Mouse (Mus musculus) embryonic facial prominence, embryonic 15.5 days (tissue): Measurements from ENCODE around the gene 3110082I17Rik. TPM values are rescaled to one million over a fixed set of nuclear protein-coding genes. Genes with fewer than 3 reads are reported as not detected.

ENCODE experiments used
- ATAC-seq: fragments of 200-750 bp; cut with Nextera tagmentation; 2 replicates; pipeline ENCODE4 v1.8.0; 2017; ENCODE audit warnings: low read depth, moderate TSS enrichment; ENCODE audit not compliant: insufficient number of reproducible peaks, low FRiP score, low TSS enrichment
- H3K27ac ChIP-seq: fragments of 300-500 bp; sonication (generic); replicated peaks from 2 replicates; pipeline ENCODE4 v1.5.1; 2015; ENCODE audit warnings: mild to moderate bottlenecking, inconsistent platforms
- H3K27me3 ChIP-seq: fragments of 300-500 bp; sonication (generic); 2 replicates; pipeline ENCODE4 v1.6.1; 2015; ENCODE audit warnings: inconsistent platforms
- H3K36me3 ChIP-seq: fragments of 300-500 bp; sonication (generic); 2 replicates; pipeline ENCODE4 v1.6.1; 2015; ENCODE audit warnings: mild to moderate bottlenecking, inconsistent platforms
- H3K4me1 ChIP-seq: fragments of 300-500 bp; sonication (generic); 2 replicates; pipeline ENCODE4 v1.6.1; 2015; ENCODE audit warnings: inconsistent platforms
- H3K4me2 ChIP-seq: fragments of 300-500 bp; sonication (generic); replicated peaks from 2 replicates; pipeline ENCODE4 v1.6.1; 2015; ENCODE audit warnings: mild to moderate bottlenecking, inconsistent platforms
- H3K4me3 ChIP-seq: fragments of 300-500 bp; sonication (generic); replicated peaks from 2 replicates; pipeline ENCODE4 v1.5.1; 2015; ENCODE audit warnings: mild to moderate bottlenecking, inconsistent platforms
- H3K9ac ChIP-seq: fragments of 300-500 bp; sonication (generic); 2 replicates; pipeline ENCODE4 v1.6.1; 2015; ENCODE audit warnings: inconsistent platforms
- H3K9me3 ChIP-seq: fragments of 300-500 bp; sonication (generic); replicated peaks from 2 replicates; pipeline ENCODE4 v1.6.1; 2016; ENCODE audit warnings: inconsistent platforms
- WGBS: fragments of 180-500 bp; shearing (Covaris S2); methylation state at CpG from one replicate; pipeline ENCODE4 v1.1.7; 2015; 5-methylcytosine and 5-hydroxymethylcytosine counted together
- polyA plus RNA-seq: library from polyadenylated mRNA; unstranded; fragments of >200 nt; fragmentation: Nextera tagmentation; extraction: Ambion mirVana; gene quantifications from 2 replicates; pipeline ENCODE4 v1.2.1, GENCODE M21; 2015

The 3110082I17Rik gene
- polyA plus RNA-seq, 1 experiment from 2014 or later, result 35.8 TPM

DNA sequence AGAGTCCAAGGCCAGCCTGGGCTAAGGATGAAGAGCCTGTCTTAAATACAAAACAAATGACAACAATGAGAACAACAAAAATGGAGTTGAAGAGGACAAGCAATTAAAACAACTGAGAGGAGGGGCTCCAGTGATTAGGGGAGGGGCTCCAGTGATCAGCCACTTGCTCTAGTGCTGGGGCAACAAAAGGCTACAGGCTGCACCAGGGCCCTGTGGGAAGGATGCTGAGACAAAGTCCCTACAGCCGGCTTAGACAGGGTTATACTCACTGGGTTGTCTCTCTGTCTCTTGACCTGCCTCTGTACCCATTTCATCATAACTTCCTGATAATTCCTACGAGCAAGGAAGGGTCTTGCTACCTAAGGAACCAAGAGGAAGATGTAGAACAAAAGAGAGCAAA lies 42.2 kb downstream of the 3110082I17Rik start:
- H3K4me1 ChIP-seq, result peaks cover 15% of the 10 kb centered on the region
- WGBS, result 72% methylated on average over 2 of the region's 2 CpGs
- H3K27ac ChIP-seq, result 0 out of 2 replicates have a peak overlapping the region, but pooled peaks have one; percentile 12
- H3K9ac ChIP-seq, result no peak overlapping the region
- no peak overlapping the region for H3K4me2 ChIP-seq
- no peak overlapping the region for H3K4me3 ChIP-seq
- H3K27me3 ChIP-seq, result no peaks in the 10 kb centered on the region
- H3K9me3 ChIP-seq, result no peaks in the 10 kb centered on the region
- peaks cover 6% of the 10 kb centered on the region; the same call in 1 of the 2 replicates for H3K36me3 ChIP-seq
- no peak for ATAC-seq

GRCm38 (mm10) chr5:139417480-139417879 lies 42.8 kb downstream of the 3110082I17Rik start:
- WGBS, result 90% methylated on average over 3 of the region's 3 CpGs
- Histone ChIP-seq H3K27me3 (no peaks in the 10 kb centered on the region), H3K27ac (no peak overlapping the region), H3K36me3 (peaks cover 6% of the 10 kb centered on the region; the same call in 1 of the 2 replicates), H3K4me3 (no peak overlapping the region), H3K4me2 (no peak overlapping the region), H3K9ac (no peak overlapping the region), H3K9me3 (no peaks in the 10 kb centered on the region), H3K4me1 (peaks cover 8% of the 10 kb centered on the region; the same call in 1 of the 2 replicates)
- ATAC-seq, result no peak

- Histone ChIP-seq H3K27me3 (no peaks in the 10 kb centered on the region), H3K4me1 (peaks cover 6% of the 10 kb centered on the region; the same call in 1 of the 2 replicates), H3K9me3 (no peaks in the 10 kb centered on the region), H3K36me3 (peaks cover 6% of the 10 kb centered on the region; the same call in 1 of the 2 replicates), H3K9ac (no peak overlapping the region), H3K27ac (no peak overlapping the region), H3K4me3 (no peak overlapping the region), H3K4me2 (no peak overlapping the region)
- no peak for ATAC-seq
- 89% methylated on average over 4 of the region's 4 CpGs for WGBS
Measured at GRCm38 (mm10) chr5:139416942-139417341, 43.4 kb downstream of the 3110082I17Rik start.

- 88% methylated on average over 5 of the region's 5 CpGs for WGBS
Measured at GRCm38 (mm10) chr5:139415001-139415400, 45.3 kb downstream of the 3110082I17Rik start.

GRCm38 (mm10) chr5:139413545-139413944 lies 46.8 kb downstream of the 3110082I17Rik start:
- Histone ChIP-seq H3K27me3 (no peaks in the 10 kb centered on the region), H3K27ac (no peak overlapping the region), H3K4me3 (no peak overlapping the region), H3K36me3 (peaks cover 6% of the 10 kb centered on the region; the same call in 1 of the 2 replicates), H3K9ac (no peak overlapping the region), H3K4me1 (peaks cover 7% of the 10 kb centered on the region; the same call in 1 of the 2 replicates), H3K9me3 (no peaks in the 10 kb centered on the region), H3K4me2 (no peak overlapping the region)
- no peak for ATAC-seq
- WGBS, result 90% methylated on average over 4 of the region's 4 CpGs

More at GRCm38 (mm10) chr5:139415001-139415400, 45.3 kb downstream of the 3110082I17Rik start:
- Histone ChIP-seq H3K4me3 (no peak overlapping the region), H3K9ac (no peak overlapping the region), H3K9me3 (no peaks in the 10 kb centered on the region), H3K27ac (no peak overlapping the region), H3K4me2 (no peak overlapping the region), H3K27me3 (no peaks in the 10 kb centered on the region), H3K36me3 (peaks cover 6% of the 10 kb centered on the region; the same call in 1 of the 2 replicates), H3K4me1 (peaks cover 6% of the 10 kb centered on the region; the same call in 1 of the 2 replicates)
- no peak for ATAC-seq

DNA sequence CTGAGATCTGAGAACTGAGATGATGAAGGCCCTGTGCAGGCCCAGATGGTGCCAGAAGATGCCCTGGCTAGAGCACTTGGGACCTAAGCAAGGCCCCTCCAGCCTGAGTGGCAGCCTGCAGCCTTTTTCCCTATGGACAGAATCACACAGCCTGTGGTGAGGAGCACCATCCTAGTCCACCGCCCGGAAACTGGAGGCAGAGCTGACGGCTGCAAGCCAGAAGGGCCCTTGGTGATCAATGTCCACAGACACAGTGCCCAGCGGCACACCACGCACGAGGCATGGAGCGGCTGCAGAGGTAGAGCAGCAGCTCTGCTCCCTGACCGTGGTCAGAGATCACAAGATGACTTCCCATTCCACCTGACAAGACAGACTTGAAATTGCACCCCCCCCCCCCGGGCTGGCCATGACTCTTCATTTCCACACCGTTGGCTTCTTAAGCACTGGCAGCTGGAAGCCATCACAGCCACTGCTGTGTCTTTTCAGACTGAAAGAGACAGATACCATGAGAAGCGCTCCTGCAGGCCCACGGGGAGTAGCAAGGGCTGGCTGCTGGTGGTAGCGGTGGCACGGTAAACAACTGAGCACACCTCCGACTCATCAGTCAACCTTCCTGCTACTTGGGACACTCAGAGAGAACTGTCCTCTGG lies 48.5 kb downstream of the 3110082I17Rik start:
- Histone ChIP-seq H3K36me3 (peaks cover 6% of the 10 kb centered on the region; the same call in 1 of the 2 replicates), H3K4me2 (no peak overlapping the region), H3K9me3 (no peaks in the 10 kb centered on the region), H3K4me3 (no peak overlapping the region), H3K27ac (no peak overlapping the region), H3K27me3 (no peaks in the 10 kb centered on the region), H3K9ac (no peak overlapping the region), H3K4me1 (peaks cover 20% of the 10 kb centered on the region; the same call in 1 of the 2 replicates)
- ATAC-seq, result no peak
- WGBS, result 77% methylated on average over 15 of the region's 15 CpGs

DNA sequence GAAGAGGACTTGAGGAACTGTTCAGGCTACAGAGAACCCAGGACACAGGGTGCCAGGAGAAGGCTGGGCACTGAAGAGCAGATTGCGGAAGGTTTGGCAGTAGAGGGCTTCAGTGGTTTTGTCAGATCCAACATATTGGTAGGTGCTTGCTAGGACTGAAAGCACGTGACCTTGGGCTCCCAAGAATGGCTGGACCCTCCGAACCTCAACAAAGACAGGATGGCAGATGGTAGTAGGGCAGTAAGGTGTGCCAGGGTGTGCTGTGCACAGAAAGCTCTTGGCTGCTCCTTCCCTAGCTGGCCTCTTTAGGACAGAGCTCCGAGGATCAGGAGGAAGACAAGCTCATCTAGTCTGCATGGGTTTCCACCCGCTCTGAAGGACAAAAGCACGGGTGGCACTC lies 49.2 kb downstream of the 3110082I17Rik start:
- H3K36me3 ChIP-seq, result peaks cover 6% of the 10 kb centered on the region; the same call in 1 of the 2 replicates
- H3K4me1 ChIP-seq, result peaks cover 23% of the 10 kb centered on the region
- 93% methylated on average over 6 of the region's 6 CpGs for WGBS
- no peak overlapping the region for H3K9ac ChIP-seq
- no peak overlapping the region for H3K4me2 ChIP-seq
- ATAC-seq, result no peak
- no peak overlapping the region for H3K27ac ChIP-seq
- H3K9me3 ChIP-seq, result no peaks in the 10 kb centered on the region
- no peak overlapping the region for H3K4me3 ChIP-seq
- no peaks in the 10 kb centered on the region for H3K27me3 ChIP-seq

- no peak overlapping the region for H3K9ac ChIP-seq
- peaks cover 34% of the 10 kb centered on the region for H3K4me1 ChIP-seq
- no peak overlapping the region for H3K27ac ChIP-seq
- no peaks in the 10 kb centered on the region for H3K27me3 ChIP-seq
- no peaks in the 10 kb centered on the region for H3K9me3 ChIP-seq
- 92% methylated on average over 4 of the region's 4 CpGs for WGBS
- no peak overlapping the region for H3K4me3 ChIP-seq
- peaks cover 6% of the 10 kb centered on the region; the same call in 1 of the 2 replicates for H3K36me3 ChIP-seq
- H3K4me2 ChIP-seq, result no peak overlapping the region
- ATAC-seq, result no peak
Measured at GRCm38 (mm10) chr5:139410056-139410455, 50.3 kb downstream of the 3110082I17Rik start.

DNA sequence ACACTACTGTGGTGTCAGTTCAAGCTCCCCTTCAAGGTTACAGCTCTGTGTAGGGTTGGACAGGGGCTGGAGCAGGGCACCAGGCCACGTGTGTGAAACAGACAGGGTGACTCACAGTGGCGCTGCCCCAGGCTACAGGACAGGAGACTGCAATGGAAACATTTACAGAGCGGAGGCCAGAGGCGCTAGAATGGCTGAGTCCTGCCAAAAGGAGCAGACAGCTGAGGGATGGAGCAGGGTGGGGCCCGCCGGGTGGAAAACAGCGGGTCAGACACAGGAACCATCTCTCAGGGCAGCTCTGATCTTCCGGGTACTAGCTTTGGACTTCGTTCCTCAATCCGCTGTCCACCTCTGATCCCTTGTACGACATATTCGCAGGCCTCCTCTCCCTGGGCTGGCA lies 50.9 kb downstream of the 3110082I17Rik start:
- H3K4me3 ChIP-seq, result no peak overlapping the region
- no peaks in the 10 kb centered on the region for H3K9me3 ChIP-seq
- no peak overlapping the region for H3K27ac ChIP-seq
- H3K36me3 ChIP-seq, result peaks cover under 1% of the 10 kb centered on the region; the same call in 1 of the 2 replicates
- no peak overlapping the region for H3K9ac ChIP-seq
- H3K27me3 ChIP-seq, result no peaks in the 10 kb centered on the region
- 65% methylated on average over 12 of the region's 12 CpGs for WGBS
- no peak overlapping the region for H3K4me2 ChIP-seq
- H3K4me1 ChIP-seq, result peaks cover 34% of the 10 kb centered on the region
- ATAC-seq, result no peak

DNA sequence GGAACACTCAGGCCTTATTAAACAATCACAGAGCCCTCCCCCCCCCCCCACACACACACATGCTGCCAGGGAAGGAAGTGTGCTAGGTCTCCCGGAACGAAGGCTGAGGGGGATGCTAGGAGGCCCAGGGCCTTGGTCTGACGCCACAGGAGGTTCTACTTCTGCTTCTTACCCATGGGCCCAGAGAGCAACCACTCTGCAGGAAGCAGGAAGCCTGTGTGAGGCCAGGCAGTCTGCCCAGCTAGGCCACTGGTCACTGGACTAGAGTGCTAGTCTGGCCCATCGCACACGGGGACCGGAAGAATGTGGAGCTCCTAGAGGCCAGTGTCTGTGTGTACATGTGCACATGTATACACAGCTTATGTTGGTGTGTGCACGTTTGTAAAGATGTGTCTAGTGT lies 51.8 kb downstream of the 3110082I17Rik start:
- no peak overlapping the region for H3K27ac ChIP-seq
- no peak overlapping the region for H3K9ac ChIP-seq
- peaks cover 34% of the 10 kb centered on the region for H3K4me1 ChIP-seq
- no peak for ATAC-seq
- H3K27me3 ChIP-seq, result no peaks in the 10 kb centered on the region
- H3K4me3 ChIP-seq, result no peak overlapping the region
- no peaks in the 10 kb centered on the region for H3K36me3 ChIP-seq
- WGBS, result 80% methylated on average over 7 of the region's 7 CpGs
- H3K9me3 ChIP-seq, result no peaks in the 10 kb centered on the region
- H3K4me2 ChIP-seq, result no peak overlapping the region

DNA sequence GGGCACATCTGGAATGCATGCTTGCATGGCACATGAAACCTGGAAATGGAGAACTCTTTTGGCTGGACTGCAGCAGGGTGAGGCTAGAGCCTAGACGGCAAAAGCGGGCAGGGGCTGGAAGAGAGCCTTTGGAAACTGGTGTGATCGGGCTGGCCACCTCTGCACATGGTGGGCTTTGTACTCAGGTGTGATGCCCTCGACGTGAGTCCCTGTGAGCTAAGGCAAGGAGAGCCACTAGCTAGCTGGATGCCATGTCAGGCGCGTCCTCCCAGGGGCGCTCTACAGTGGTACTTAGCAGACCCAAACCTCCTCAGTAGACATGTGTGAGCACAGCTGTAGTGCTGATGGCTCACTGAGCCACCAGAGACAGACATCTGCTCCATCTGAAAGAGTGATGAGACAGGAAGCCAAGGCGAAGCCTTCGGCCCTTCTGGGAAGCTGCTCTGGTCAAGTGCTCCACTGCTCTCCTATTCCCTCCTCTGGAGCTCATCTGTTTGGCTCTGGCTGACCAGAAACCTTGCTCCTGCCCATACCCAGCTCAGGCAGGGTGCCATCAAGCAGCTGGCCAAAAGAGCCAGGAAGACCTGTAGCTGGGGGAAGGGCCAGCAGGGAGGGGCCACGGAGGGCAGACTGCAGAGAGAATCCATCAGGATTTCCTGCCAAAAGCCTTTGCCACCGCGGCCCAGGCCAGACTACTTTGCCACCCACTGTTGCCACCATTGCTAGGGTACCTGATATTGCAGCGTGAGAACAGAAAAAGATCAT lies 53.0 kb downstream of the 3110082I17Rik start:
- H3K4me2 ChIP-seq, result no peak overlapping the region
- H3K27me3 ChIP-seq, result no peaks in the 10 kb centered on the region
- no peak overlapping the region for H3K9ac ChIP-seq
- no peak overlapping the region for H3K4me3 ChIP-seq
- ATAC-seq, result 0 out of 2 replicates have a peak, but pooled peaks have one; percentile 40
- no peaks in the 10 kb centered on the region for H3K36me3 ChIP-seq
- H3K9me3 ChIP-seq, result no peaks in the 10 kb centered on the region
- whole genome bisulfite sequencing, result 70% methylated on average over 14 of the region's 14 CpGs
- peaks cover 34% of the 10 kb centered on the region for H3K4me1 ChIP-seq
- H3K27ac ChIP-seq, result peak overlapping the region; percentile 69
